Mouse (Mus musculus) monocyte, adult 2 months (primary cell): ENCODE results near the gene Snx30.

ENCODE experiments used
- DNase-seq, 2 experiments: peaks; one replicate each; pipeline ENCODE4 v3.0.0; 2022; ENCODE audit warnings: low spot score in 2 of 2, low read depth in 1 of 2

Snx30 gene

DNA sequence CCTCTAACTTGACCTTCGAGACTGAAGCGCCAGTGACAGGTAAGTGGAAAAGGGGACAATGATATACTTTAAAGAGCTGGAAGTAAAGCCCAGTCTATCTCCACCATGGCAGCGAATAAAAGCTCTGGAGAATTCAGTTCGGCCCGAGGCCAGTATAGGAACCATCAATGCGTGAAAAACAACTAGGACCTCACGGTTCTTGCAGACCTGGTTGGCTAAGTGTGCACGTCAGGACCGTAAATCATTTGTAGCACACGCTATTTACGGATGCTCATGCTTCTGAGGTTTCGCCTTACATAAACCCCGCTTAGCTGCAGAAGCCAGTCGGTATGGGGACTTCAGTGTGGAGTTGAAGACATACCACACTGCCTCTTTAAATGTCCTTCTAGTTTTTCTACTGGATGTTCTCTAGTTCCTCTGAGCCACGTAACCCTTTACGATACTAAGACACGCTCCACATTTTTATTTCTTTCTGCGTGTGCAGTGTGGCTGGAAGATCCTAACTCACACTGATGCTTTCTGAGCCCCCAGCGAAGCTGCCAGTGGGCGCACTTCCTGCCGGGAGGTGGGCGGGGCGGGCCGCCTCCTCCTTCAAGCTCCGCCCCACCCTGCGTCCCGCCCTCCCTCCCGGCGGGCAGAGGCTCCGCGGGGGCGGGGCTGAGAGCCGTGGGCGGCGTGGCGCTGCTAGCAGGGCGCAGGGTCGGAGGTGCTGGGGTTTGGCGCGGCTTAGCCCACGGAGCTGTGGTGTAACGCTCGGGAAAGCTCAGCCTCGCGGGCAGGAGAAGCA is at the start of gene Snx30:
Gene Snx30, plus strand, starts transcription at position 660 of the 787 bp plus-strand sequence.
- peak; percentile 50 to 75 for DNase-seq

DNA sequence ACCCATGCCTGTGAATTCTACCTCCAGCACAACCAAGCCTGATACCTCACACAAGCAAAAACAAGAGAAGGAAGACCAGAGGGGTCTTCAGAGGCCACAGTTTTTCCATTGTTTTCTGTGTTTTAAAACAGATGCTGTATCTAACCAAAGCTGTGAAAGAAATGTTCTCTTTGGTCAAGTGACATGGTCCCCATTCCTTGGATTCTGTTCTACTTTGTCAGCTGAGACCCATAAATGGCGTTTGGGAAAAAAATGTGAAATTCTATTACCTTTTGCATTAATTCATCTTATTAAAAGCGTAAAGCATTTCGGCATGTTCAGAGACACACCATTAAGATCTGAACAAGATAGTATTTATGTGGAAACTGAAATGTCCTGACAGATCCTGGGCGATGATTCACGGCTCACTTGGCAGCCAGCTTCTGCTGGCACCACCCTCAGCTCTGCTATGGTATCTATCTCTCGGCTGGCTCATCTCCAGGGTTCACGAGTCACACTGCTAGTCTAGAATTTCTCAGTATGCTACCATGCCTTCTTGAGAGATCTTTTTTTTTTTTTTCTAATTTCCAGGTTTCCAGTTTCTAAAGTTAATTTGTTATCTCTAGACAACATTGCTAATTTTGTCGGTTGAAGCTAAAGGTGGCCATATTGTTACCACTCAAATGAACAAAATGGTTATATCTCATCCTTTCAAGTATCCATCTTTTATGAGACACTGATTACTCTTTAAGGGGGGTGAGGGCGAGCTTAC is 49.1 kb upstream of the Snx30 start:
- DNase-seq = no peak

DNA sequence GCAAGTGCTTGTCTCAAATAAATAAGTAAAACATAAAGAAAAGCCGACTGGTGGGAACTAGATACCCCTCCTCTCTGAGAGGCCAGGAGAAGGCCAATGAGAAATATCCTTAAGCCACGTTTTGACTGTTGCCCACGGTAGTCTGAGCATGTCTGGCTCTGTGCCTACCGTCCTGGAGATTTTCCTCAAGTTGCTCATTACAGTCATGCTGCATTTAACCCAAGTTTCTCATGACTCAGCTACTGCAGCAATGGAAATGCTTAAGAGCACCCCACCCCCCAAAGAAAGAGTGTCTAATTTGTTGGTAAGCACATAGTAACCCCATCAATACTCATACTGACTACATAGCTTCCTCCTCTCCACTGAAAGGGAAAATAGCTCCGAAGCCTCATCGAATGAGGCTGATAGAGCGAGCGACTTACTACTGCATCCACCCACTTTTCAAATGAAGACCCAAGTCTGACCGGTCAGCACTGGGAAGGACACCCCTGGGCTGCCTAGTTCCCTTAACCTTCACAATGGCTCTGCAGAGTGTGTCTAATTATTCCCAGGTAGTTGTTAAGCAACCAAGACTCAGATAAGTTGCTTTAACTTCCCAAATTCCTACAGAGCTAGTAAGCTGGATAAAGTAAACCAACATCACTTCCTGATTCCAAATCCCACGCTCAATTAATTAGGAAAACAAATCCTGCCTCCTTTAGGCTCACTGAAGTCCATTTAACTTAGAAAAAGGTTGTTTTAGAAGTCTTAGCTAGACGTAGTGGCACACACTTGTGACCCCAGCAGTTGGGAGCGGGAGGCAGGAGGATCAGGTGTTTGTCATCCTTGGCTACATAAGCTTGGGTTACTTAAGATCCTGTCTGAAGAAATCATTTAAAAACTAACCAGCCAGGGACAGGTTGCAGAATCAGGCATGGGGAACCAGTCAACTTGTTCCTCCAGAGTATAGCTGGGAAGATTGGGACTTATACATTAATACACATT is 47.9 kb upstream of the Snx30 start:
- DNase-seq = no peak

- DNase-seq = no peak
Measured at GRCm38 (mm10) chr4:59760016-59760415, 45.6 kb upstream of the Snx30 start.

GRCm38 (mm10) chr4:59760636-59761364 is 44.8 kb upstream of the Snx30 start:
- no peak for DNase-seq

DNA sequence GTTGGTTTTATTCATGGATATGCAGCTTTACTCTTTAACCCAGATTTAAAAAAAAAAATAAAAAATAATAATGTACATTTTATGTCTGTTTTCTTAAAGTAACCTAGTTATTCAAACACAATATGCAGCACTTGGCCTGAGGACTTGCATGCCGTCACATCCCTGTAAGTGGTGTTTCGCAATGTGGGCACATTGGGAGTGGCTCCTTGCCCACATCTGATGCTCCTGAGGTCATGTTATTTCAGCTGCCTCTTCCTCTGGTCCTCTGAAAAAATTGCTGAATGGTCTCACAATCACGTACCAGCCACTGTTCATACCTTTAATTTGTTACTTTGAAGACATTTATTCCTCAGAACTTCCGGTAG is 44.3 kb upstream of the Snx30 start:
- DNase-seq = no peak

DNA sequence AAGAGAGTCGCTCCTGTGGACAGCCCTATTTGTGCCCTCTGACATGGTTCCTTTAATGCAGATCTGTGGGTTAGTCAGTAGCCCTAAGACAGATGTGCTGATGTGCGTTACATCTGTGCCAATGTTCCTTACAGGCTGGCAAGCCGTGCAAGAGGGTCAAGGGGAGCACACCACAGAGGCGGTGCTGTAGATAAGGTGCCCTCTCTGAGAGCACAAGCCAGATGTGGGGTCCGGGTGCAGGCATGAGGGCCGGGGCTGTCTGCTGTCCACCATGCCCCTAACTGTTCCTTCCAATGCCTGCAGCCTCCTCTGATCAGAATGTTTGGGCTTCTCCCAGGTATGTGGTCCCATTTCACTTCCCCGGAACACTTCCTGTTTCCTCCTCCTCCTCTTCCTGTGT is 40.7 kb upstream of the Snx30 start:
- no peak for DNase-seq

- no peak for DNase-seq
Measured at GRCm38 (mm10) chr4:59765385-59766005, 40.1 kb upstream of the Snx30 start.

- DNase-seq = no peak
Measured at GRCm38 (mm10) chr4:59767717-59768116, 37.9 kb upstream of the Snx30 start.

DNA sequence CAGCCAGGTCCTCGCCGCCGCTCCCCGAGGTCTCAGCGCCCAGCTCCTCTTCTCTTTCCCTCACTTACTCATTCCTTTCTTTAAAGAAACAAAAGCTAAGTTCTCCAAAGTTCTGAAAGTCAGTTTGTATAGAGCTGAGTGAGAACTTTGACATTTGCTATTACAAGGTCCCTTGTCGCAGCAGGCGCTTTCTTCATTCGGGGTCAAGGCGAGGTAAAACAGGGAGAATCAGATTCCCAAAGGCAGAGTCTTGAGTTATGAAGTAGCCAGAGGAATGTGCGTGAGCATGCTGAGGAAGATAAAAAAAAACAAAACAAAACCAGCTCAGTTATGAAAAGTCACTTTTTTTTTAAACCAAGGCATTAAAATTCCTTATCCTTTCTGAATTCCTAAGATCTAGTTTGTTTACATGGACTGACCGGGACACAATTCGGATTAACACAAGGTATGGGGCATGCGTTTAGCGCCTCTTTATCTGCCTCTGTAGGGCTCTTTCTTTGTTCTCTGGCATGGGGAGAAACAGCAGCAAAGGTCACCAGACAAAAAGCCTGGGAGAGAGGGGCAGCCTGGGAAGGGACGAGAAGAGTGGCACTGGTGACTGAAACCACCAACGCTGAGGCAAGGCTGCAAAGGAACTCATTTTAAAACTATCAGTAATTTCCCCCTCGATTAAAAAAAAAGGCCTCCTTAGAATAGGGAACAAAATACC is 33.3 kb upstream of the Snx30 start:
- no peak for DNase-seq

DNA sequence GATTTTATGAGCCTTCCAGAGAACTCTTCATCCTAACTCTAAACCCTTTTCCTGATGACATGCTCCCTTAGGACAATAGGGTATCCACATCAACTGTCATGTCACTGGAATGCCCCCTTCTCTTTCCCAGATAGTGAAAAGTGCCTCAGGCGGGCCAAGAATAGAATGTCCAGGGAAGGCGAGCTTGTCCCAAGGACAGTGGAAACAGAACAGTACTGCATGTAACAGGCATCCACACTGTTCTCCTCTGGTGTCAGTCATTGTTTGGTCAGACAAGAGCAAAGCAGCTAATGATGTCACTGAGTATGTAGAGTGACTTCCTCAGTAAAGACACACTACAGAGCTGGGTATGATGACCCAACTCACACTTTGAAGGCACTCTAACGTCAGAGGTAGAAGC is 27.8 kb upstream of the Snx30 start:
- DNase-seq = no peak

GRCm38 (mm10) chr4:59780568-59780967 is 25.1 kb upstream of the Snx30 start:
- DNase-seq = no peak

- no peak for DNase-seq
Measured at GRCm38 (mm10) chr4:59782853-59783684, 22.6 kb upstream of the Snx30 start.

GRCm38 (mm10) chr4:59783685-59784279 is 21.9 kb upstream of the Snx30 start:
- peak; percentile 88 to 91 for DNase-seq

GRCm38 (mm10) chr4:59785412-59785811 is 20.2 kb upstream of the Snx30 start:
- no peak for DNase-seq

DNA sequence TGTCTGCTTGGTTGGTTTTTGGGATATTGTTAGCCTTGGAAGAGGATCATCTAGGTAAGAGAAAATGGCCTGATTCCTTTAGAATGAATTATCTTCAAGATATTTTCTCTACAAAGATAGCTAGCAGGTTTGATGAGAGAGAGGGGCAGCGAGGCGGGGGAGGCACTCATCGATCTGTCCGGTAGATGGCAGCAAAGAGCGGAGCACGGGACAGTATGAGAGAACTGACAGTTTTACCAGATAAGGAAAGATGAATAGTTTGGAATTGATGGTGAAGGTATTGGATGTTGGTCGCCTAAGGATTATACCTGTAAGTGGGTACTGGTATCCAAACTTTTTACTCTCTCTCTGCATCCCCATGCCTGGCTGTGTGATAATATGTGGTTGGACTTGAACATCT is 19.0 kb upstream of the Snx30 start:
- peak in 1 of 2 experiments; percentile 53 for DNase-seq

GRCm38 (mm10) chr4:59787126-59787525 is 18.5 kb upstream of the Snx30 start:
- DNase-seq = no peak

DNA sequence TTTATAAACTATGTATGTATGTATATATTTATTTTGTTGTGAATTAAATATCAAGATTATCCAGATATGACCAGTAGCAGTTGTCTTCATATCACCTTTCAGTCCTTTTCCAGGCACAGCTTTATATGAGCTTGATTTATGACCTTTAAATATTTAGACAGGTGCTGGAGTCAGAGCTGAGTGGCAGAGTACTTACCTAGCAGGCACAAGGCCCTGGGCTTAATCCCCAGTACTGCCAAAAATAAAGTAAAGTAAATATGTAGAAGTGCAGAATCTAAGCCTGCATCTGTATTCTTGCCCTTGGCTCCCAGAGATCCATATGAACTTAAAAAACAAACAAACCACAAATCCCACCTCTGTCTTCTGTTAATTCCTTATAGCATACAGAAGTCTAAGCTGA is 16.6 kb upstream of the Snx30 start:
- no peak for DNase-seq
